Mouse (Mus musculus): ENCODE results near the gene Inmt. TPM values are rescaled to one million over a fixed set of nuclear protein-coding genes. Genes with fewer than 3 reads are reported as not detected.

The Inmt gene
- polyA plus RNA-seq, 1 experiment: 30.3 TPM

DNA sequence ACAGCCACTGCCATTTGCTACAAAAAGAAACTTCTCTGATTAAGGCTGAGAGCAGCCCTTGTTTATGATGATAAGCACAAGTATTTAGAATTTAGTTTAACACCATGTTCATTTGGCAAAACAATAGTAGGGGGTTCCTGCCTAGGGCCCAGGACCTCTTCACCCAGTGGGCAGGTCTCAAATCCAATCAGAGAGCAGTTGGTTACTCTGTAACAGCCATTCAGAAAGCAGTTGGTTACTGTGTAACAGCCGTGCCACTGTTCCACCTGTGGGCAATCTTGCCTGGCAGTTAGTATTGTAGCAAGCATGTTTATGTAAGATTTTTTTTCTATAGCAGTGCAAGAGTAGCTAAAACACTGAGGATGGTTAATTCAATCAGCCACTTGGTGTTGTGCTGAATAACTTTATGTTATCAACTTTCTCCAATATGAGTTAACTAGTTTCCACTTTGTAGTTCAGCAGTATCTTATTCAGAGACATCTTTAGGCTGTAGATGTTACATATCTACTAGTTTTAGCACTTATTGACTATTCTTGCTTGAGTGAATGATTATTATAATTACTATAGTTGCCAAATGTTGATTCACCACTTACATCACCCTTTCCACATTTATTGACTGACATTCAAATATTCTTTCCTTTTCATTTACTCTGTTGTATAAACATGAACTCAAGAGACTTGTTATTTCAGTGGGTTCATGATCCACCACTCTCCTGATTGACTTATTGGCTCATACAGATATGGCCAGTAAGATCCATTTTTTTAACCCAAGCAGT is 8.0 kb upstream of the Inmt start:
- WGBS: 43% methylated on average over 1 of the region's 1 CpGs
- Histone ChIP-seq H3K36me3 (ENCODE audit: control insufficient read depth, insufficient read depth, low read length) (no peaks in the 10 kb centered on the region), H3K27me3 (replicated peaks; ENCODE audit: control insufficient read depth, insufficient read depth, low read length) (no peaks in the 10 kb centered on the region), H3K27ac (ENCODE audit: insufficient read depth, low read depth, low read length) (peak overlapping the region; percentile 94), H3K4me3 (ENCODE audit: insufficient read depth, low read depth, low read length) (no peak overlapping the region), H3K4me1 (ENCODE audit: control insufficient read depth, insufficient read depth, low read length) (peaks cover 30% of the 10 kb centered on the region)
- DNase-seq: peak; percentile 90
- no peak for TF ChIP-seq CTCF (conservative IDR thresholded peaks at IDR 0.05; ENCODE audit: insufficient read depth, insufficient read length, low read depth, low read length)
- TF ChIP-seq POLR2A (IDR thresholded peaks at IDR 0.05; ENCODE audit: low read depth, low read length): no peak

- no peak for TF ChIP-seq POLR2A (IDR thresholded peaks at IDR 0.05; ENCODE audit: low read depth, low read length)
- TF ChIP-seq CTCF (conservative IDR thresholded peaks at IDR 0.05; ENCODE audit: insufficient read depth, insufficient read length, low read depth, low read length): no peak
- WGBS: 34% methylated on average over 7 of the region's 7 CpGs
These were observed 4.7 kb upstream of the Inmt start for GRCm38 (mm10) chr6:55179560-55179959.

GRCm38 (mm10) chr6:55177060-55177732 is 2.4 kb upstream of the Inmt start:
- H3K27ac ChIP-seq (ENCODE audit: insufficient read depth, low read depth, low read length): peak overlapping the region; percentile 95; the same call in 1 of the 2 replicates
- TF ChIP-seq POLR2A (IDR thresholded peaks at IDR 0.05; ENCODE audit: low read depth, low read length) (no peak), CTCF (conservative IDR thresholded peaks at IDR 0.05; ENCODE audit: insufficient read depth, insufficient read length, low read depth, low read length) (peak; percentile 36; the same call in 1 of the 2 replicates)
- H3K4me3 ChIP-seq (ENCODE audit: insufficient read depth, low read depth, low read length): no peak overlapping the region
- H3K4me1 ChIP-seq (ENCODE audit: control insufficient read depth, insufficient read depth, low read length): peaks cover 41% of the 10 kb centered on the region
- no peak for DNase-seq
- no peaks in the 10 kb centered on the region for H3K36me3 ChIP-seq (ENCODE audit: control insufficient read depth, insufficient read depth, low read length)
- H3K27me3 ChIP-seq (replicated peaks; ENCODE audit: control insufficient read depth, insufficient read depth, low read length): no peaks in the 10 kb centered on the region
- 52% methylated on average over 12 of the region's 12 CpGs for WGBS

More at GRCm38 (mm10) chr6:55179560-55179959, 4.7 kb upstream of the Inmt start:
- DNase-seq: peak; percentile 86
- Histone ChIP-seq H3K4me1 (ENCODE audit: control insufficient read depth, insufficient read depth, low read length) (peaks cover 46% of the 10 kb centered on the region), H3K27me3 (replicated peaks; ENCODE audit: control insufficient read depth, insufficient read depth, low read length) (no peaks in the 10 kb centered on the region), H3K4me3 (ENCODE audit: insufficient read depth, low read depth, low read length) (no peak overlapping the region), H3K27ac (ENCODE audit: insufficient read depth, low read depth, low read length) (peak overlapping the region; percentile 83), H3K36me3 (ENCODE audit: control insufficient read depth, insufficient read depth, low read length) (no peaks in the 10 kb centered on the region)

- Histone ChIP-seq H3K36me3 (ENCODE audit: control insufficient read depth, insufficient read depth, low read length) (no peaks in the 10 kb centered on the region), H3K4me1 (ENCODE audit: control insufficient read depth, insufficient read depth, low read length) (peaks cover 36% of the 10 kb centered on the region), H3K27ac (ENCODE audit: insufficient read depth, low read depth, low read length) (peak overlapping the region; percentile 95), H3K4me3 (ENCODE audit: insufficient read depth, low read depth, low read length) (no peak overlapping the region), H3K27me3 (replicated peaks; ENCODE audit: control insufficient read depth, insufficient read depth, low read length) (no peaks in the 10 kb centered on the region)
- no peak for TF ChIP-seq CTCF (conservative IDR thresholded peaks at IDR 0.05; ENCODE audit: insufficient read depth, insufficient read length, low read depth, low read length)
- no peak for TF ChIP-seq POLR2A (IDR thresholded peaks at IDR 0.05; ENCODE audit: low read depth, low read length)
- peak; percentile 88 for DNase-seq
- 14% methylated on average over 5 of the region's 5 CpGs for WGBS
These were observed 1.0 kb upstream of the Inmt start for GRCm38 (mm10) chr6:55175892-55176291.

GRCm38 (mm10) chr6:55175456-55175855 is 613 bp upstream of the Inmt start:
- no peaks in the 10 kb centered on the region for H3K36me3 ChIP-seq (ENCODE audit: control insufficient read depth, insufficient read depth, low read length)
- H3K27me3 ChIP-seq (replicated peaks; ENCODE audit: control insufficient read depth, insufficient read depth, low read length): no peaks in the 10 kb centered on the region
- H3K4me3 ChIP-seq (ENCODE audit: insufficient read depth, low read depth, low read length): no peak overlapping the region
- H3K27ac ChIP-seq (ENCODE audit: insufficient read depth, low read depth, low read length): peak overlapping the region; percentile 85
- peaks cover 34% of the 10 kb centered on the region for H3K4me1 ChIP-seq (ENCODE audit: control insufficient read depth, insufficient read depth, low read length)
- WGBS: 18% methylated on average over 2 of the region's 2 CpGs
- no peak for TF ChIP-seq POLR2A (IDR thresholded peaks at IDR 0.05; ENCODE audit: low read depth, low read length)
- no peak for TF ChIP-seq CTCF (conservative IDR thresholded peaks at IDR 0.05; ENCODE audit: insufficient read depth, insufficient read length, low read depth, low read length)
- DNase-seq: peak; percentile 70

GRCm38 (mm10) chr6:55173941-55174349 is 898 bp downstream of the Inmt start:
- Histone ChIP-seq H3K36me3 (ENCODE audit: control insufficient read depth, insufficient read depth, low read length) (no peaks in the 10 kb centered on the region), H3K27ac (ENCODE audit: insufficient read depth, low read depth, low read length) (peak overlapping the region; percentile 85), H3K27me3 (replicated peaks; ENCODE audit: control insufficient read depth, insufficient read depth, low read length) (no peaks in the 10 kb centered on the region), H3K4me1 (ENCODE audit: control insufficient read depth, insufficient read depth, low read length) (peaks cover 20% of the 10 kb centered on the region), H3K4me3 (ENCODE audit: insufficient read depth, low read depth, low read length) (peak overlapping the region; percentile 43)
- peak; percentile 67 for DNase-seq
- 24% methylated on average over 3 of the region's 3 CpGs for WGBS
- TF ChIP-seq CTCF (conservative IDR thresholded peaks at IDR 0.05; ENCODE audit: insufficient read depth, insufficient read length, low read depth, low read length) (no peak), POLR2A (IDR thresholded peaks at IDR 0.05; ENCODE audit: low read depth, low read length) (no peak)

DNA sequence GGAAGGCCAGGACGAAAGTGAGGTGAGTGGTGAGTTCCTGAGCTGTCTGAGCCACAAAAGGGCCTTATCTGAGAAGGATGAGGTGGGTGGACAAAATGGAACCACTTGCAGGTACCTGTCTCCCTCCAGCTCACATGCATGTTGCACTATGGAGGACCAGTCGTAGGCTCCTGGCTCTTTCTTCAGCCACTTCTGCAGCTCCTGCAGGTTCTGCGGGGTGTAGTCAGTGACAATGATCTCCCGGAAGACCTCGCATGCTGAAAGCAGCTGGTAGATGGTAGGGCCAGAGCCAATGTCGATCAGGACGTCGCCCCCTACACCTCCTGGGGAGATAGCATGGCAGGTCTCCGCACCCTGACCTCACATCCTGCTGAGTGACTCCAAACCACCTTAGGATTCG is 1.7 kb downstream of the Inmt start:
- 70% methylated on average over 10 of the region's 10 CpGs for WGBS
- DNase-seq: no peak
- Histone ChIP-seq H3K4me1 (ENCODE audit: control insufficient read depth, insufficient read depth, low read length) (peaks cover 20% of the 10 kb centered on the region), H3K27me3 (replicated peaks; ENCODE audit: control insufficient read depth, insufficient read depth, low read length) (no peaks in the 10 kb centered on the region), H3K4me3 (ENCODE audit: insufficient read depth, low read depth, low read length) (peak overlapping the region; percentile 43), H3K36me3 (ENCODE audit: control insufficient read depth, insufficient read depth, low read length) (no peaks in the 10 kb centered on the region), H3K27ac (ENCODE audit: insufficient read depth, low read depth, low read length) (peak overlapping the region; percentile 85)
- TF ChIP-seq POLR2A (IDR thresholded peaks at IDR 0.05; ENCODE audit: low read depth, low read length) (no peak), CTCF (conservative IDR thresholded peaks at IDR 0.05; ENCODE audit: insufficient read depth, insufficient read length, low read depth, low read length) (no peak)
